Mouse (Mus musculus): ENCODE measurements around the gene Onecut3. TPM values are rescaled to one million over a fixed set of nuclear protein-coding genes. Genes with fewer than 3 reads are reported as not detected.

The Onecut3 gene
- total RNA-seq, 2 experiments from 2014 or later, result not detected

- no peak for DNase-seq
These were observed 58.9 kb downstream of the Onecut3 start for GRCm38 (mm10) chr10:80553575-80553974.

- no peak for DNase-seq
These were observed 59.4 kb downstream of the Onecut3 start for GRCm38 (mm10) chr10:80553997-80554396.

- DNase-seq, result peak; percentile 85
These were observed 62.8 kb downstream of the Onecut3 start for GRCm38 (mm10) chr10:80557346-80557965.

- DNase-seq, result no peak
These were observed 64.8 kb downstream of the Onecut3 start for GRCm38 (mm10) chr10:80559431-80559830.

GRCm38 (mm10) chr10:80560621-80561020 lies 66.0 kb downstream of the Onecut3 start:
- no peak for DNase-seq

- peak; percentile 87 for DNase-seq
These were observed 66.7 kb downstream of the Onecut3 start, which contains the start of gene Rexo1 for GRCm38 (mm10) chr10:80561116-80561944. TSS of gene Rexo1 (minus strand) at chr10:80561560.

- DNase-seq, result peak; percentile 92
These were observed 71.9 kb downstream of the Onecut3 start for GRCm38 (mm10) chr10:80566375-80567092.

Other genes with a start within 250 kb of the Onecut3 start
- gene Ndufs7, start 245.7 kb upstream of the Onecut3 start, total RNA-seq (2021), result 100 to 1,000 TPM; 371 to 457 TPM
- gene Gamt, start 233.8 kb upstream of the Onecut3 start, total RNA-seq (2021), result 100 to 1,000 TPM; 342 to 351 TPM
- gene Dazap1, start 233.3 kb upstream of the Onecut3 start, total RNA-seq (2021), result 10 to 100 TPM; 67.8 to 81.0 TPM
- 100 to 1,000 TPM; 952 to 954 TPM for gene Rps15, start 202.4 kb upstream of the Onecut3 start, total RNA-seq (2021)
- gene Apc2, start 198.9 kb upstream of the Onecut3 start, total RNA-seq (2021), result under 1 TPM; 0.87 to 0.95 TPM
- gene 2310011J03Rik, start 174.3 kb upstream of the Onecut3 start, total RNA-seq (2021), result 10 to 100 TPM; 10.5 to 13.1 TPM
- gene Pcsk4, start 165.3 kb upstream of the Onecut3 start, total RNA-seq (2021), result 1 to 10 TPM in 1 of 2 experiments, under 1 TPM in 1; 0.75 to 1.5 TPM
- 1 to 10 TPM; 2.1 to 2.4 TPM for gene Reep6, start 164.9 kb upstream of the Onecut3 start, total RNA-seq (2021)
- gene Adamtsl5, start 146.4 kb upstream of the Onecut3 start, total RNA-seq (2021), result 10 to 100 TPM; 15.2 to 20.4 TPM
- not detected for gene Plk5, start 138.4 kb upstream of the Onecut3 start, total RNA-seq (2021)
- gene Mex3d, start 107.2 kb upstream of the Onecut3 start, total RNA-seq (2021), result 10 to 100 TPM in 1 of 2 experiments, 1 to 10 TPM in 1; 8.9 to 12.2 TPM
- gene Mbd3, start 95.3 kb upstream of the Onecut3 start, total RNA-seq (2021), result 100 to 1,000 TPM; 107 to 120 TPM
- gene Uqcr11, start 88.0 kb upstream of the Onecut3 start, total RNA-seq (2021), result 100 to 1,000 TPM; 725 to 806 TPM
- 10 to 100 TPM; 33.0 to 43.2 TPM for gene Tcf3, start 61.2 kb upstream of the Onecut3 start, total RNA-seq (2021)
- not detected for gene Atp8b3, start 44.3 kb downstream of the Onecut3 start, total RNA-seq (2021)
- gene Rexo1, start 66.7 kb downstream of the Onecut3 start, total RNA-seq (2021), result 10 to 100 TPM; 13.1 to 16.7 TPM
- 1 to 10 TPM; 3.5 to 5.8 TPM for gene Klf16, start 82.5 kb downstream of the Onecut3 start, total RNA-seq (2021)
- gene Abhd17a, start 95.5 kb downstream of the Onecut3 start, total RNA-seq (2021), result 10 to 100 TPM; 69.6 to 73.3 TPM
- 10 to 100 TPM; 18.4 to 23.9 TPM for gene Scamp4, start 108.0 kb downstream of the Onecut3 start, total RNA-seq (2021)
- 1 to 10 TPM in 1 of 2 experiments, under 1 TPM in 1; 0.99 to 1.3 TPM for gene Adat3, start 108.0 kb downstream of the Onecut3 start, total RNA-seq (2021)
- gene Gm49322, start 111.2 kb downstream of the Onecut3 start, total RNA-seq (2021), result 1 to 10 TPM in 1 of 2 experiments, under 1 TPM in 1; 0.45 to 1.2 TPM
- gene Csnk1g2, start 128.0 kb downstream of the Onecut3 start, total RNA-seq (2021), result 100 to 1,000 TPM; 121 to 141 TPM
- 10 to 100 TPM; 39.9 to 40.3 TPM for gene Btbd2, start 162.2 kb downstream of the Onecut3 start, total RNA-seq (2021)
- gene Mknk2, start 183.3 kb downstream of the Onecut3 start, total RNA-seq (2021), result 100 to 1,000 TPM; 142 to 160 TPM
- gene Mob3a, start 207.1 kb downstream of the Onecut3 start, total RNA-seq (2021), result 10 to 100 TPM in 1 of 2 experiments, 1 to 10 TPM in 1; 8.6 to 13.1 TPM
- gene Izumo4, start 207.3 kb downstream of the Onecut3 start, total RNA-seq (2021), result 1 to 10 TPM; 4.3 to 6.1 TPM
- gene Ap3d1, start 247.4 kb downstream of the Onecut3 start, total RNA-seq (2021), result 10 to 100 TPM; 27.7 to 37.1 TPM